Mouse (Mus musculus) kidney, postnatal 4 days (tissue): ENCODE data around the gene Gpr1.
"Not testable (repeated sequence)": the region's sequence is repeated elsewhere in the genome, so short reads cannot be mapped to it uniquely, and the experiment has no call there.

Source experiments
- DNase-seq, 2 experiments: peaks; one replicate each; pipeline ENCODE4 v3.0.0; 2021; ENCODE audit warnings: mixed read lengths in 2 of 2

The Gpr1 gene

DNA sequence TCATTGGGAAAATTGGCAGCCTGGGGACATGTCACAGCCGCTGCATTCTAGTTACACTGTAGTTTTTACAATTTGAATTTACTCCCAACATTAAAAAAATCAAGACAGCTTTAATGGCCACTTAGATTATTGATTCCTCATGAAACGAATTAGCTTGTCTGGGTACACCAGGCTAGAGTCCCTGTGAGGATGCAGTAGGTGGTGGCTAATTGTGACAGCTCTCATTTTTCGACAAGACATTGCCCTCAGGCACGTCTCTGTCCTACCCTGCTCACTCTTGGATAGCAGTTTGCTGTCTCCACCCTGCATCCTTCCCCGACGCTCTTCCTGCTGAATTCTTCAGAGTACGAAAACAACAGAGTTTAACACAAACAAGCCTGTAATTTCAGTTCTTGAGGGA lies 288 bp upstream of the Gpr1 start:
- no peak for DNase-seq

DNA sequence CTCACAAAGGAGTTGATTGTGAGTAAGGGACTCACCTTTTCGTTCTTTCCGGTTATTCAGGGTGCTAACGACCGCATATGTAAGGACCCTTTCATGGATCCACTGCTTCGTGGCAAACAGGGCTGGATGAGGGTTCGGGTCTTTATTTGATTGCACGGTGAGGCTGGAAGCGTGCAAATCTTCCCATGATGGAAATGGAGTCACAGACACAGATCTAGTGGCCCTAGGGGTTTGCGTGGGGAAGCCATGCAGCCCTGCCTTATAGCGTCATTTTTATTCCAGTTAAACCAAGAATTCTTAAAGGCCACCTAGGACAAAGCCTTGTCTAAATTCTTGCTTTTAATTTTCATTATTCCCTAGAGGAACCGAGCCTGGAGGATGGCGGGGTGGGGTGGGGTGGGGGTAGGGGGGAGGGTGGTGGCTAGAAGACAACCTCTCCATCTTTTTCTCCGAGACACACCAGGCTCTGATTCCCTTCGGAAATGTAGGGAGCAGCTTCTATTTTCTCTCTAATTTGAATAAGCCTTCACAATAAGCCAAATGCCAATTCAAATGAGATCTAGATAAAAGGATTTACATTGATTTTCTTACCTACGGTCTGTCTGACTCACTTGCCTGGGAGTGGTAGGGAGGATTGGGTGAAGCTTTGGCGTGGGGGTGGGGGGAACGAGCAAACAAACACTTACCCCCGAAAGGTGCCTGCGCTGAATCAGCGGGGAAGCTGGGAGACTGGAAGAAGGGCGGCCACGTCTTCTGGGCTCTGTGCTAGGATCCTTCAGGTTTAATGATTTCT lies 669 bp downstream of the Gpr1 start:
- no peak for DNase-seq

DNA sequence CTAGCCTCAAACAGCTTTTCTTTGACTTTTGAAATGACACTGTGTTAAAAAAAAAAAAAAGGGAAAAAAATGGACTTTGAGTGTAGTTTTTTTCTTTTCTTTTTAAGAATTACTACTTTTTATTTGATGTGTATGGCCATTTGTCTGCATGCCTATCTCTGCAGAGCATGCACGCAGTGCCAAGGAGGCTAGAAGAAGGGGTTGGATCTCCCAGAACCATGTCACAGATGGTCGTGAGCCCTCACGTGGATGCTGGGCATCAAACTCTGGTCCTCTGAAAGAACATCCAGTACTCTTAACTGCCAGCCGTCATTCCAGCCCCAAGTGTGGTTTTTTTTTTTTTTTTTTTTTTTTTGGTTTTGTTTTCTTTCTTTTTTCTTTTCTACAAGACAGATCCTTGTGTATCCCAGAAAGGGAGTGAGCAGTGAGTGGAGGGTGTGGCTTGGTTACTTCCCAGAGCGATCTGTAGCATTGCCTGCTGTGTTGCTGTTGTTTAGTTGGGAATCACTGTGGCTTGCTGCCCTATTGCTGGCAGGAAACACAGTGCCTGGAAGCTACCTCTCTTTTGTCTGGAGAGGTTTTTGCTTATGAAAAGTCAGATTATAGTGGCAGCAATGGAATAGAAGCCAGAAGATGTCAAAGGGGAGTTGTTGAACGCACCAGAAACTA lies 4.3 kb downstream of the Gpr1 start:
- no peak for DNase-seq

- DNase-seq = no peak
These were observed 6.7 kb downstream of the Gpr1 start for GRCm38 (mm10) chr1:63207607-63208006.

DNA sequence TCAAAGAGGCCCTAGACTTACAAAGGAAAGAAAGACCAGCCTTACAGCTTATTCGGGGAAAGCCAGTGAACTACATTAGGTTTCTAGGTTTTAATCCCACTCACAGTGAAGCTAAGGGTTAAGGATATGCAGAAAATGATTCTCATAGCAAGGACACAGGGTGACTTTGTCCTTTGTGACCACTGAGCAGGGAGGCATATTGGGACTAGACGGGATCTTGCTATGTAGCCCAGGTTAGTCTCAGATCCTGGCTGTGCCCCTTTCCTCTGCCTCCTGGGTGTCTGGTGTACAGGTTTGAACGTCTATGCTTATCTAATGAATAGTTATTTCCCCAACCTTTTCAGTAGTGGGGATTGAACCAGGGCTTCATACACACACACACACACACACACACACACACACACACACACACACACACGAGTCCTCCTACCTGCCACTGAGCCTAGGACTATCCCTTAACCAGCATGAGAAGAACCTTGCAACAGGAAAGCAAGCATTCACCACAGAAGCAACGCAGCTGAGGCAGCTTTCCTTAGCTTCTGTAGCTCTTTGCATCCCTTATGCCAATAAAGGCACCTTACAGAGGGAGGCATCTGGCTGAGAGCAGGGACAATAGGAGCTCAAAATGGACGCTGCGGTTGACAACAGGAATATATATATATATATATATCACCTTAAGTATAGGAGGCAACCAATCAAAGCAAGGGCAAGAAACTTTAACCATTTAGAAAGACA lies 9.5 kb downstream of the Gpr1 start:
- no peak for DNase-seq

- peak; percentile 44 to 67 for DNase-seq
These were observed 10.2 kb downstream of the Gpr1 start for GRCm38 (mm10) chr1:63203950-63204659.

DNA sequence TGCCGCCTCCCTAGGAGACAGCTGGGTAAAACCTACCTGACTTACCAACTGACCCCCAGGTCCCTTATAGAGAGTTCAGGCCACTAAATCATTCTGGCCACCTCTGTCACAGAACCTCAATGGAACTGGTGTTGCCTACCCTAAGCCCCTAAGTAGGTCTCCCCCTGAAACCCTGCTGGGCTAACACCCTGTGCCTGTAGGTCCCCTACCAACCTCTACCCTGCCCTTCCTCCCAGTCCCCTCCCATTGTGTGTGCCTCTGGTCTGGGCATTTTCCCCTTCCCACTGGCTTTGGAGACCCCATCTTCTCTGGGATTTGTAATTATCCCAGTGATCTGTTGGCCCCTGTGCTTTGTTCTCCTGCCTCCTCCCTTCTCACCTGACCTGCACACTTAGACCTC lies 10.9 kb downstream of the Gpr1 start:
- DNase-seq = no peak

DNA sequence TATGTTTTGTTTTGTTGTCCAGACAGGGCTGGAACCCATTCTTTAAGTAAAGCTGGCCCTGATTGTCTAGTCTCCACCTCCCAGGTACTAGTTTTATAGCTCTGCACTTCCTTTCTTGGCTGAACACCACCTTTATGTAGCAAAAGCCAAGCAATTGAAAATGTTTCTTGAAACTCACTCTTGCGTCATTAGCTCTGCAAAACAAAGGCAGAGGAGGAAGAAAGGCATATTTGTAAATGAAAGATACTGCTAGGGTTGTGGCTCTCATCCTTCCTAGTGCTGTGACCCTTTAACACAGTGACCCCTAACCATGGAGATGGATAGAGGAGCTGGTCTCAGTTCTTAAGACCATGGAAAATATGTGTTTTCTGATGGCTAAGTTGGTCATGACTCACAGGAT lies 12.7 kb downstream of the Gpr1 start:
- no peak for DNase-seq

DNA sequence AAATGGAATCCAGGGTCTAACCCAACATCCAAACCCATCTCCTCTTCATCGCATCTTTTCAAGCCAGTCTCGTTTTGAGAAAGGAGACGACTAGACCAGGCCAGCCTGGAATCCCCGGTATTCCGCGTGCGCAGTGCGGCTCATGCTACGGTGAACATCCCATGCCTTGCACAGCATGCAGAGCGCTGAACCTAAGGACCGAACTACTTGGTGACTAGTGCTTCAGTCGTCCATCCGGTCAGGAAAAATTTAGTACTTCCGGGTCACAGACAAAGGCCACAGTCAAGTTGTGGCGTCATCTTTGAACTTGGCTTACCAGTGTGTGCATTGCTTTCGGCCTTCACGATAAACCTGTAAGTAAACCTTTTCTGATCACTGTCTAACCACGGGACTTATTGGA lies 14.0 kb downstream of the Gpr1 start:
- DNase-seq = no peak

DNA sequence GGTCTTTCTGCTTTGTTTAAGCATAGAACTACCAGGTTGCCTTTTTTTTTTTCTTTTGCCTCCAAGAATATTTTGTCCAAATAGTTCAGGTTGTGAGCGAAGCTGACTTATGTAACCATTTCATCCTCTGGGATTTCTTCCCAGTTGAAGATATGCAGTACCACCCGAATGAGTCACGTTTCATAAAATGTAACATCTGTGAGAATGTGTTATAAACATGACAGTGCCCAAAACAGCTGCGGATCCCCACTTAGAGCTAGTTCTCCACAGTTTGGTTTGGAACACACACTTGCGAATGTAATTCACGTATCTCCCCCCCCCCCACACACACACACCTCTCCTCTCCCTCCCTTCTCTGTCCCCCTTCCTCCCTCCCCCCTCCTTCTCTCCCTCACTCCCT lies 15.0 kb downstream of the Gpr1 start:
- no peak for DNase-seq

- DNase-seq = peak; percentile 24 to 32
These were observed 18.4 kb downstream of the Gpr1 start for GRCm38 (mm10) chr1:63195848-63196512.

DNA sequence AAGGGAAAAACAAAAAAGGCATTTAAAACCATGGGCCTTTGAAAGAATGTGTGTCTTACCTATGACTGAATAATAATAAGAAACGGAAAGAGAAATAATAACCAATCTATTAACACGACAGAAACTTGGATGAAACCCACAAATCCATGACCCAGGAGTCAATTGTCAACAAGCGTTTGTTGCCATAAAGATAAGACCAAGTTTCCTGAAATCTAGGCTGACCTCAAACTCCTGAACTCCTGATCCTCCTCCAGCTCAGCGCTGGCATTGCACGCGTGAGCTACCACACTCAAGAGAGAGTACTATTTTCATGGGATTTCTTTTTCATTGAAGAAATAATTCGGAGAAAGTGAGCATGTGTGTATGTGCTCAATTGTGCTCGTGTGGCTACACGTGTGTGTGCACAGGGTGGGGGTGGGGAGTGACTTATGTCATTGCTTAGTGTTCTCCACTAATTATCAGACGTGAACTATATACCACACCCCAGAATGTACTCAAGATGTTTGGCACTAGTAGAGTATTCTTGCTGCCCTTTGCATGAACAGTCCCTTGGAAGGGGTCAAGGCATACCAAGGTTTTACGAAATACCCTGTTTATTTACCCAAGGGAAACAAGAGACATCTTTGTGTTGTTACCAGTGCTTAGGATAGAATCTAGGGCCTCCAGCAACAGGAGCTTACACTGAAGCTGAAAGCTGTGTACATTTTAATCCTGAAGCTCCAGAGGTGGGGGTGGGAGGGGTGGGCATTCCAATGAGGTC lies 21.9 kb downstream of the Gpr1 start:
- DNase-seq = peak in 1 of 2 experiments; percentile 13

GRCm38 (mm10) chr1:63190851-63191250 lies 23.5 kb downstream of the Gpr1 start:
- peak; percentile 53 to 63 for DNase-seq

- no peak for DNase-seq
These were observed 25.8 kb downstream of the Gpr1 start for GRCm38 (mm10) chr1:63188536-63188935.

- DNase-seq = not testable (repeated sequence)
These were observed 28.9 kb downstream of the Gpr1 start for GRCm38 (mm10) chr1:63185430-63185829.

DNA sequence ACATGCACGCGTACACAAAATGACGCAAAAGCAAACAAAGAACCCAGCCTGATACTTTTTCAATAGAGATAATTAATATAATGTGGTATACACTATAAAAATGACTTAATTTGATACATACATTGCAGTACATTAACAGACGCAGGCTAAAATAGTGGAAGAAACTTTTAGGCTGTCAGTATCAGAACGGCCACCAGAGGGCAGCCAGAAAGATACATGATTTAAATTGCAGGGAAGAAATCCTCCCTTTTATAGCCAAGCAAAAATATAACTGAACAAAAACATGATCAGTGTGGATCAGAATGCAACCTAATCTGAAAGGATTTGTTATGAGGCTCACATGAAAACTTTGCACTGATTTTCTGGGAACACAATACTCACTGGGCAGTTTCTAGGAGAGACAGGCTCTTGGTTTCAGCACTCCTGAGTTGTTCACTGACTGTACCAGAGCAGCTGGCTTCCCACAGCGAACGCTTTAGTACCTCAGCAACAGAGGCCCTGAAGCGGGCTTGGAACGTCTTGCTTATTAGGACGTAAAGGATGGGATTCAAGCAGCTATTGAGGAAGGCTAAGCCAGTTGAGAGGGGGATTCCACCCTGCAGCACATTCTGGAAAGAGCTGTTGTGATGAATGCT lies 31.6 kb downstream of the Gpr1 start:
- peak; percentile 77 to 78 for DNase-seq

- DNase-seq = peak; percentile 30 to 34
These were observed 32.1 kb downstream of the Gpr1 start for GRCm38 (mm10) chr1:63182212-63182611.

DNA sequence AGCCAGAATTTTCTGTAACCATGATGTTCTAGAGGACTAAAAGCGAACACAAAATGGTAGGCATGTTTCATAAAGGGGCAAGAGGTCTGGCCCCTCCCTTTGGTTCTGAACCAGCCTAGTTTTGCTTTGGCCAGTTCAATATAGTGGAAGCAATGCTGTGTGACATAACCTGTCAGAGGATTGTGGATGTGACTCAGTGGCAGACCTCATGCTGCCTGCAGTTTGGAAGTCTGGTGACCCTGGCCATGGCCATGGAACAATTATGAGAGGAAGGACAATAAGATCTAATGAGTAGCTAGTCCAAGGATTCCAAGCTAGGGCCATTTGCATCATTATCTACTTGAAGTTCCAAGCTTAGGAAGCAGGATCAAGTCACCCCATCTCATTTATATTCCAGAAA lies 32.9 kb downstream of the Gpr1 start:
- no peak for DNase-seq

DNA sequence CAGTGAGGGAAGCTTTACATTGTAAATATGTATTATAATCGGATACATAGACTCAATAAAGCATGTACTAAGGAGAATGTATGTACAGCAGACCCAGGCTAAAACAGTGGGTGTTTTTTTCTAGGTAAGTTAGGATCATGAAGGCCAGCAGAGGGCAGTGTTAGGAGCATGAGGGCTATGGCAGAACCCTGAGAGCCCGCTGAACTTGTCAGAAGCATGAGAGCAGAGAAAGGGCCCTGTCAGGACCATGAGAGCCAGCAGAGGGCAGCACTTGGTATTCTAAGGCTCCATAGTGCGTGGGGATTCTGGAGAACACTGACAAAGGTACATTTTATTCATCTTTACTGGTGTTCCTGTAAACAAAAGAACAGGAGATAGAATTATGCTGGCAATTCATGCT lies 33.3 kb downstream of the Gpr1 start:
- peak; percentile 96 for DNase-seq

GRCm38 (mm10) chr1:63180575-63180974 lies 33.8 kb downstream of the Gpr1 start:
- DNase-seq = not testable (repeated sequence)

GRCm38 (mm10) chr1:63180122-63180521 lies 34.2 kb downstream of the Gpr1 start:
- DNase-seq = no peak
